Mouse (Mus musculus) intestine, embryonic 15.5 days (tissue): Measurements from ENCODE around the gene Rfc5. TPM values are rescaled to one million over a fixed set of nuclear protein-coding genes. Genes with fewer than 3 reads are reported as not detected.
"Not testable (repeated sequence)": the region's sequence is repeated elsewhere in the genome, so short reads cannot be mapped to it uniquely, and the experiment has no call there.

Experiments
- ATAC-seq: fragments of 200-750 bp; cut with Nextera tagmentation; 2 replicates; pipeline ENCODE4 v1.8.0; 2017; ENCODE audit warnings: moderate TSS enrichment, moderate library complexity
- H3K27ac ChIP-seq: fragments of 300-500 bp; sonication (generic); 2 replicates; pipeline ENCODE4 v1.5.1; 2015; ENCODE audit warnings: mild to moderate bottlenecking, inconsistent platforms
- H3K27me3 ChIP-seq: fragments of 300-500 bp; sonication (generic); replicated peaks from 2 replicates; pipeline ENCODE4 v1.6.1; 2015; ENCODE audit warnings: inconsistent platforms
- H3K36me3 ChIP-seq: fragments of 300-500 bp; sonication (generic); 2 replicates; pipeline ENCODE4 v1.6.1; 2015; ENCODE audit warnings: inconsistent platforms
- H3K4me1 ChIP-seq: fragments of 300-500 bp; sonication (generic); replicated peaks from 2 replicates; pipeline ENCODE4 v1.6.1; 2015; ENCODE audit warnings: inconsistent platforms
- H3K4me2 ChIP-seq: fragments of 300-500 bp; sonication (generic); replicated peaks from 2 replicates; pipeline ENCODE4 v1.6.1; 2015; ENCODE audit warnings: mild to moderate bottlenecking, inconsistent platforms
- H3K4me3 ChIP-seq: fragments of 300-500 bp; sonication (generic); replicated peaks from 2 replicates; pipeline ENCODE4 v1.5.1; 2015; ENCODE audit warnings: inconsistent platforms
- H3K9ac ChIP-seq: fragments of 300-500 bp; sonication (generic); 2 replicates; pipeline ENCODE4 v1.6.1; 2015; ENCODE audit warnings: inconsistent platforms
- H3K9me3 ChIP-seq: fragments of 300-500 bp; sonication (generic); 2 replicates; pipeline ENCODE4 v1.6.1; 2016; ENCODE audit warnings: inconsistent platforms
- WGBS: fragments of 180-500 bp; shearing (Covaris S2); methylation state at CpG from one replicate; pipeline ENCODE4 v1.1.7; 2015; 5-methylcytosine and 5-hydroxymethylcytosine counted together
- polyA plus RNA-seq: library from polyadenylated mRNA; unstranded; fragments of >200 nt; fragmentation: Nextera tagmentation; extraction: Ambion mirVana; gene quantifications from 2 replicates; pipeline ENCODE4 v1.2.1, GENCODE M21; 2015

The Rfc5 gene
- polyA plus RNA-seq, 1 experiment from 2014 or later, result 95.5 TPM

DNA sequence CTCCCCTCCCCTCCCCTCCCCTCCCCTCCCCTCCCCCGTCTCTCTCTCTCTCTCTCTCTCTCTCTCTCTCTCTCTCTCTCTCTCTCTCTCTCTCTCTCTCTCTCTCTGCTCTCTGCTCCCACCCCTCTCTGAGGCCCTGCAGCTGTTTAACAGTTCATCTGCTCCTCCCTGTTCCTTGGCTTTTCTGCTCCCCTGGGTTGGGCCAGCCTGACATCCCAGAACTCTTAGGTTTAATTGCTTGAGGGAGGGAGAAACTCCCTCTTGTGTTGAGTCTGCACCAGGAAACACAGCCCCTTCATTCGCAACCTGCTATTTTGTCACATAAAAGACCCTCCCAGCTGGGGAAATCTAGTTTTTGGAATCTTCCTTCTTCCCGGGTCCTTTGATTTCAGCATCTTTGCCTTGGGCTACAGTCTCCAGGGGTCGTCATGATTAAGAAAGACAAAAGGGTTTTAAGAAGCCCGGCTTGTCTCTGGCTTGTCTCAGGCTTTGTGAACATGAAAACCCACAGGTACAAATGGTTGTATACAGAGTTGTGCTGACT, 9.2 kb upstream of the Rfc5 start:
- ATAC-seq, result no peak
- Histone ChIP-seq H3K36me3 (no peaks in the 10 kb centered on the region), H3K27me3 (no peaks in the 10 kb centered on the region), H3K9me3 (no peaks in the 10 kb centered on the region), H3K4me3 (no peak overlapping the region), H3K4me1 (0 out of 2 replicates have a peak, but pooled peaks cover 3% of the 10 kb centered on the region), H3K9ac (no peak overlapping the region), H3K27ac (no peak overlapping the region), H3K4me2 (no peak overlapping the region)
- WGBS, result 35% methylated on average over 4 of the region's 5 CpGs

DNA sequence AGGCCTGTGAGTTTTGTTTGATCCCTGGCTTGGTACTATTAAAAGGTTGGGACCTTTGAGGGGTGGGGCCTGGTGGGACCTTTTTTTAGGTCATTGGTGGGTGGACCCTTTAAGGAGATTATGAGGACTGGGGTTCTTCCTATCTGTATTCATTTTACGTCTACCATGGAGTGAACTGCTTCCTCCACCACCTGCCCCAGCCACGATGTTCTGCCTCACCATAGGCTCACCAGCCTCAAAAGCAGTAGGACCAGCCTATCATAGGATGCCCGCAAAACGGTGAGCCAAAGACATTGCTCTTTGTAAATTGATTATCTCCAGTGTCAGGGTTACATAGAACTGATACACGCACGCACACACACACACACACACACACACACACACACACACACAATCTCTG, 8.5 kb upstream of the Rfc5 start:
- 77% methylated on average over 6 of the region's 6 CpGs for WGBS
- ATAC-seq, result no peak
- H3K4me3 ChIP-seq, result no peak overlapping the region

DNA sequence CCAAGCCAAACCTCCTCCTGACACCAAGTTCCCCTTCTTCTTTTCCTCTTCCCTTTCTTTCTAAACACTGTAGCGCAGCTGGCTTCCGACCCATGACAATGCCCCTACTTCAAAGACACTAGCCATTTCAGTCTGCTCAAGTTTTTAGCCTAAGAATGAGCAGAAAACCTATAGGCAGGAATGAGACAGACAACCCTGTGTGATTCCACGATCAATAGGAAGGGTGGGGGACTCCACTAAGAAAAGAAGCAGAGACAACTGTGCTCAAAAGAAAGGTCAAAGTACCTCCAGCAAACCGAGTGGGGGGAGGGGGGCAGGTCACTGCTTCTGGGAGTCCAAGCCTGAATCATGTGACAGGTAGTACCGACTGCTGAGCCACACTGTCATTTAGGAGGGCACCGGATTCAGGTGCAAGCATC, 7.8 kb upstream of the Rfc5 start:
- Histone ChIP-seq H3K4me2 (no peak overlapping the region), H3K27ac (no peak overlapping the region), H3K4me1 (0 out of 2 replicates have a peak, but pooled peaks cover 3% of the 10 kb centered on the region), H3K4me3 (no peak overlapping the region), H3K9me3 (0 out of 2 replicates have a peak, but pooled peaks cover 6% of the 10 kb centered on the region), H3K27me3 (no peaks in the 10 kb centered on the region), H3K9ac (no peak overlapping the region), H3K36me3 (no peaks in the 10 kb centered on the region)
- ATAC-seq, result no peak
- WGBS, result 62% methylated on average over 6 of the region's 6 CpGs

More for the DNA sequence above, 8.5 kb upstream of the Rfc5 start:
- H3K9ac ChIP-seq, result no peak overlapping the region
- 0 out of 2 replicates have a peak, but pooled peaks cover 2% of the 10 kb centered on the region for H3K9me3 ChIP-seq
- 0 out of 2 replicates have a peak, but pooled peaks cover 3% of the 10 kb centered on the region for H3K4me1 ChIP-seq
- H3K4me2 ChIP-seq, result no peak overlapping the region
- no peaks in the 10 kb centered on the region for H3K36me3 ChIP-seq
- no peak overlapping the region for H3K27ac ChIP-seq
- no peaks in the 10 kb centered on the region for H3K27me3 ChIP-seq

DNA sequence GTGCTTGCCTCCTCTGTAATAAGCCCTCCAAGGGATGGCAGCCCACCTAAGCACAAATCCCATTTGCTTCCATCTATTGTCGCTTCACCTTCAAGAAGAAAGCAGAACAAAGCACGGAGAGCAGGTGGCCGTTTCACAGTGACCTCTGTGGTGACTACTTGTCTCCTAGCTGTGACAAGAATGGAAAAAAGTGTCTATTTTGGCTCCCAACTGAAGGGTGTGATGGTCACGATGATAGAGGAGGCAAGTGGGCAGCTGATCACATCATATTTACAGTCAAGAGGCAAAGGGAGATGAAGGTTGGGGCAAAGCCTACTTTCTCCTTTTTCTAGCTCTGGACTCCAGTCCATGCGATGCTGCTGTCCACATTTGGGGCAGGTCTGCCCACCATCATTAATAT, 7.0 kb upstream of the Rfc5 start:
- no peak for ATAC-seq
- 0 out of 2 replicates have a peak, but pooled peaks cover 3% of the 10 kb centered on the region for H3K4me1 ChIP-seq
- 91% methylated on average over 5 of the region's 5 CpGs for WGBS
- 0 out of 2 replicates have a peak, but pooled peaks cover 6% of the 10 kb centered on the region for H3K9me3 ChIP-seq
- H3K9ac ChIP-seq, result no peak overlapping the region
- no peak overlapping the region for H3K27ac ChIP-seq
- no peak overlapping the region for H3K4me3 ChIP-seq
- no peaks in the 10 kb centered on the region for H3K36me3 ChIP-seq
- H3K27me3 ChIP-seq, result no peaks in the 10 kb centered on the region
- H3K4me2 ChIP-seq, result no peak overlapping the region

GRCm38 (mm10) chr5:117390895-117391294, 2.0 kb upstream of the Rfc5 start:
- Histone ChIP-seq H3K9ac (no peak overlapping the region), H3K27ac (no peak overlapping the region), H3K9me3 (0 out of 2 replicates have a peak, but pooled peaks cover 6% of the 10 kb centered on the region), H3K4me2 (no peak overlapping the region), H3K27me3 (no peaks in the 10 kb centered on the region), H3K4me3 (no peak overlapping the region), H3K36me3 (0 out of 2 replicates have a peak, but pooled peaks cover 3% of the 10 kb centered on the region), H3K4me1 (peaks cover 16% of the 10 kb centered on the region)
- 89% methylated on average over 1 of the region's 1 CpGs for WGBS
- no peak for ATAC-seq

DNA sequence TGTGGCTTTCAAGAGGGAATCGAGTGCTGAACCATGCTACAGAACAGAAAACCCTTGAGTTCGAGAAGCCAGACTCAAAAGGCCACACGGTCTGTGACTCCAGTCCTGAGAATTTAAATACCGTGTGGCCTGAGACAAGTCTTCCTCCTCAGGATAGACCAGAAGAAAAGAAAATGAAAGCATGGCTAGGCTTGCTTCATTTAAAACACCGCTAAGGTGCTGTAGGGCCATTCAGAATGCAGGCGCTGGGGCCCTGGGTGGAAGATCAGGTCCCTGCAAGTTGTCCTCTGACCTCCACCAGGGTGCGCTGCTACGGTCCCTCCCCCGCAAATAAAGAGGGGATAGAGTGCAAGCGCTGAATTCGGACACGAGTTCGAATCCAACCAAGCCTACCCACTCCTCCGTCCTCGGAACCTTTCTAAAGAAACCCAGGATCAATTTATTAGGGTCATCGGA, 523 bp downstream of the Rfc5 start:
- H3K27ac ChIP-seq, result peak overlapping the region; percentile 64; the same call in 1 of the 2 replicates
- WGBS, result 8% methylated on average over 16 of the region's 16 CpGs
- no peaks in the 10 kb centered on the region for H3K27me3 ChIP-seq
- H3K36me3 ChIP-seq, result peaks cover 18% of the 10 kb centered on the region
- H3K4me3 ChIP-seq, result peak overlapping the region; percentile 84
- H3K9me3 ChIP-seq, result 0 out of 2 replicates have a peak, but pooled peaks cover 6% of the 10 kb centered on the region
- H3K4me2 ChIP-seq, result peak overlapping the region; percentile 71
- peaks cover 16% of the 10 kb centered on the region for H3K4me1 ChIP-seq
- peak; percentile 76 for ATAC-seq
- H3K9ac ChIP-seq, result peak overlapping the region; percentile 88

- Histone ChIP-seq H3K9ac (no peak overlapping the region), H3K4me2 (no peak overlapping the region), H3K36me3 (peaks cover 48% of the 10 kb centered on the region), H3K4me1 (peaks cover 11% of the 10 kb centered on the region), H3K27ac (no peak overlapping the region), H3K9me3 (no peaks in the 10 kb centered on the region), H3K4me3 (no peak overlapping the region), H3K27me3 (no peaks in the 10 kb centered on the region)
- ATAC-seq, result no peak
- WGBS, result 81% methylated on average over 12 of the region's 12 CpGs
These were observed 5.6 kb downstream of the Rfc5 start for GRCm38 (mm10) chr5:117383198-117383597.

GRCm38 (mm10) chr5:117381785-117382184, 7.1 kb downstream of the Rfc5 start:
- Histone ChIP-seq H3K9me3 (no peaks in the 10 kb centered on the region), H3K27me3 (no peaks in the 10 kb centered on the region), H3K4me2 (no peak overlapping the region), H3K4me1 (no peaks in the 10 kb centered on the region), H3K4me3 (no peak overlapping the region), H3K36me3 (peaks cover 52% of the 10 kb centered on the region), H3K9ac (no peak overlapping the region), H3K27ac (no peak overlapping the region)
- WGBS, result 76% methylated on average over 7 of the region's 7 CpGs
- no peak for ATAC-seq

- Histone ChIP-seq H3K4me2 (no peak overlapping the region), H3K36me3 (peaks cover 61% of the 10 kb centered on the region), H3K4me3 (no peak overlapping the region), H3K4me1 (no peaks in the 10 kb centered on the region), H3K27me3 (no peaks in the 10 kb centered on the region), H3K27ac (no peak overlapping the region), H3K9me3 (no peaks in the 10 kb centered on the region), H3K9ac (no peak overlapping the region)
- 69% methylated on average over 4 of the region's 4 CpGs for WGBS
- ATAC-seq, result no peak
These were observed 8.6 kb downstream of the Rfc5 start for GRCm38 (mm10) chr5:117380199-117380598.

- H3K4me3 ChIP-seq, H3K27me3 ChIP-seq, H3K27ac ChIP-seq, H3K4me1 ChIP-seq, ATAC-seq, H3K9ac ChIP-seq, H3K4me2 ChIP-seq, H3K9me3 ChIP-seq: not testable (repeated sequence)
- H3K36me3 ChIP-seq, result peaks cover 55% of the 10 kb centered on the region
- 89% methylated on average over 14 of the region's 14 CpGs for WGBS
These were observed 11.1 kb downstream of the Rfc5 start for GRCm38 (mm10) chr5:117377731-117378130.

DNA sequence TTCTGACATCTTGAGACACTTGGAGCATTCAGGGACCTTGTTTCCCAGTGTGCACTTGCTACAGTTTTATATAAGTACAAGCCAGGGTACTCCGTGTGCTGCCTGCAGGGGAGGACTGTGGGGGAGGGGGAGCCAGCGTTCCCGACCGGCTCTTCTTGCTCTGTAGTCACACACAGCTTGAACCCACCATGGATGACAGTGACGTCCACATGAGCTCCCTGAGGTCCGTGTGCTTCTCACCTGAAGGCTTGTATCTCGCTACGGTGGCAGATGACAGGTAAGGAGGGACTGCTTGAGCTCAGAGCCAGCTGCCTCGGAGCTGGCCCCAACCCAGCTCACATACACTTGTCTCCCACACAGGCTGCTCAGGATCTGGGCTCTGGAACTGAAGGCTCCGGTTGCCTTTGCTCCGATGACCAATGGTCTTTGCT, 12.5 kb downstream of the Rfc5 start:
- no peaks in the 10 kb centered on the region for H3K9me3 ChIP-seq
- H3K27me3 ChIP-seq, result no peaks in the 10 kb centered on the region
- no peak overlapping the region for H3K9ac ChIP-seq
- no peaks in the 10 kb centered on the region for H3K4me1 ChIP-seq
- no peak overlapping the region for H3K4me2 ChIP-seq
- 80% methylated on average over 11 of the region's 11 CpGs for WGBS
- no peak for ATAC-seq
- H3K27ac ChIP-seq, result no peak overlapping the region
- peaks cover 58% of the 10 kb centered on the region for H3K36me3 ChIP-seq
- no peak overlapping the region for H3K4me3 ChIP-seq

GRCm38 (mm10) chr5:117374372-117375049, 14.3 kb downstream of the Rfc5 start:
- no peaks in the 10 kb centered on the region for H3K9me3 ChIP-seq
- H3K27me3 ChIP-seq, result no peaks in the 10 kb centered on the region
- 91% methylated on average over 7 of the region's 7 CpGs for WGBS
- no peak overlapping the region for H3K4me2 ChIP-seq
- no peak overlapping the region for H3K9ac ChIP-seq
- peaks cover 62% of the 10 kb centered on the region for H3K36me3 ChIP-seq
- no peak for ATAC-seq
- H3K4me1 ChIP-seq, result no peaks in the 10 kb centered on the region
- H3K27ac ChIP-seq, result no peak overlapping the region
- H3K4me3 ChIP-seq, result no peak overlapping the region
